ENCODE assay signal across 15 mouse cellular contexts in the genomic region with DNA sequence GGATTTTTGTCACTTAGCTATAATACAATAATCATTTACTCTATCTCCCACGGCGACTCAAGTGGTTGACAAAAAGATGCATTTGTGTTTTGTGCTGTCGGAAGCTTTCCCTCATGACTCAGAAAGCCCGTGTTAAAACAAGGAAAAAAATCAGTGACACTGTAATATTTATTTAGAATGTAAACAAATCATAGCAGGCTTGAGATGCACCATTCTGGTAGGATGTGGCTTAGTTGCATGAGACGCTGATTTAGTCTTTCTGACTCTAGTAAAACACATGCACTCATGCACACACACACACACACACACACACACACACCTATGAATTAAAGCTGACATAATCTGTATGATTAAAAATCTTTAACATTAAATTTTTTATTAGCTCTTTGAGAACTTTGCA.
"Had no signal": no experiment of that assay in that cellular context is flagged by ENCODE, and none has a peak within 500 bp of the region (broad histone marks: within the 10 kb centered on the region; RNA-seq: fewer than 3 reads in every experiment).

No protein-coding gene starts in this region.

- H3K9ac ChIP-seq: neural tube, embryonic 15.5 days; stomach, embryonic 15.5 days had no signal

- H3K4me3 ChIP-seq: neural tube, embryonic 15.5 days; stomach, embryonic 15.5 days had no signal

- H3K4me1 ChIP-seq: neural tube, embryonic 15.5 days; stomach, embryonic 15.5 days had no signal

- H3K9me3 ChIP-seq: neural tube, embryonic 15.5 days; stomach, embryonic 15.5 days had no signal

- H3K36me3 ChIP-seq: neural tube, embryonic 15.5 days; stomach, embryonic 15.5 days had no signal

- H3K4me2 ChIP-seq: neural tube, embryonic 15.5 days; stomach, embryonic 15.5 days had no signal

- H3K27ac ChIP-seq: neural tube, embryonic 15.5 days; stomach, embryonic 15.5 days; stomach, postnatal 0 days had no signal

- H3K27me3 ChIP-seq: neural tube, embryonic 15.5 days; stomach, embryonic 15.5 days had no signal

- DNase-seq: retina, postnatal 1 day; right cerebral cortex, adult 18-20 months; right cerebral cortex, postnatal 14 days; right cerebral cortex, postnatal 25 days; right cerebral cortex, postnatal 4 days; spleen, adult 18-20 months; thymus, adult 18-20 months; thymus, adult 2 months; thymus, postnatal 14 days; thymus, postnatal 25 days; thymus, postnatal 36 days; thymus, postnatal 4 days had no signal
